Mouse (Mus musculus) left cerebral cortex, adult 11 months (tissue): ENCODE results near the gene Fchsd2.

Source experiments
- DNase-seq: peaks from one replicate; pipeline ENCODE4 v3.0.0; 2022; ENCODE audit warnings: low spot score

Fchsd2 gene

DNA sequence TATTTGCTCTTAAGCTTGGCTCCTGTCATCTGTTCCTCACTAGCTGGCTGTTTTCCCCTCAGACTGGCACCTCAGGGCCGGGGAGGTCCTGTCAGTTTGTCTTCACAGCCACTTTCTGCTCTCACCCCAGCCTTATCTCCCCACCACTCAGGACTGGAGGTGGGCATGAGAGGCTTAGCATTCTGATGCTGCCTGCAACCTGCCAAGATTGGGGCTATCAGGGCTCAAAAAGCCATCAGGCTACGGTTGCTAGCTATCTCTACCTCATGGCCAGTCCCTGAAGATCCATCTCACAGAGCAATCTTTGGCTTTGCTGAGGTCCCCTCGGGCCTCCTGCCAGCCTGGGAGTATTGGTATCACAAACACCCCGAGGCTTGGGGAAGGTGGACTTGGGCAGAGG lies 226.2 kb downstream of the Fchsd2 start:
- DNase-seq, result no peak

GRCm38 (mm10) chr7:101319796-101320195 lies 227.1 kb downstream of the Fchsd2 start:
- DNase-seq, result no peak

GRCm38 (mm10) chr7:101320399-101321217 lies 227.9 kb downstream of the Fchsd2 start:
- no peak for DNase-seq

DNA sequence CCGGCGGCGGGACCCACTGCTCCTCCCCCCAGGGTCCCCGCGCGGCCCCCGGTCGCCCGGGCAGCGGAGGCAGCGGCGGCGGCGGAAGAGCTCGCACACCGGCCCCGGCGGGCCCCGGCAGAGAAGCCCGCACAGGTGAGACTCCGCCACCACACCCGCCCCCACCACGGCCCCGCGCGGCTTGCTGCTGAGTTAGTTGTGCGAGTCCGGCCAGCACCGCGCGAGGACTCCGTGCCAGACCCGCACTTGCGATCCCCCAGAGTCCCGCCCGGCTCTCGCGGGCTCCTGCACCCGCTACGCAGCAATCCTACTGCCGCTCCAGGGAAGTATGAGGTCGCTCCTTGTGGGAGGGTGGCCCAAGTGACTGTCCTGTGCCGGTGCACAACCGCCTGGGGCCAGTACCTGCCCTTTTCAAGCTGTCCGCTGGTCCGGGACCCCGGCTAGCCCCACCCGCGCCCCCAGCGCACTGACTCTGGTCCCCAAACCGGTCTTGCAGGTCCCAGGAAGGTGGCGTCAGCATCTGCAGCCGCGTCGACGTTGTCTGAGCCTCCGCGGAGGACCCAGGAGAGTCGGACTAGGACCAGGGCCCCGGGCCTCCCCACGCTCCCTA lies 228.7 kb downstream of the Fchsd2 start:
- DNase-seq, result no peak

GRCm38 (mm10) chr7:101323141-101323594 lies 230.5 kb downstream of the Fchsd2 start:
- DNase-seq, result no peak

DNA sequence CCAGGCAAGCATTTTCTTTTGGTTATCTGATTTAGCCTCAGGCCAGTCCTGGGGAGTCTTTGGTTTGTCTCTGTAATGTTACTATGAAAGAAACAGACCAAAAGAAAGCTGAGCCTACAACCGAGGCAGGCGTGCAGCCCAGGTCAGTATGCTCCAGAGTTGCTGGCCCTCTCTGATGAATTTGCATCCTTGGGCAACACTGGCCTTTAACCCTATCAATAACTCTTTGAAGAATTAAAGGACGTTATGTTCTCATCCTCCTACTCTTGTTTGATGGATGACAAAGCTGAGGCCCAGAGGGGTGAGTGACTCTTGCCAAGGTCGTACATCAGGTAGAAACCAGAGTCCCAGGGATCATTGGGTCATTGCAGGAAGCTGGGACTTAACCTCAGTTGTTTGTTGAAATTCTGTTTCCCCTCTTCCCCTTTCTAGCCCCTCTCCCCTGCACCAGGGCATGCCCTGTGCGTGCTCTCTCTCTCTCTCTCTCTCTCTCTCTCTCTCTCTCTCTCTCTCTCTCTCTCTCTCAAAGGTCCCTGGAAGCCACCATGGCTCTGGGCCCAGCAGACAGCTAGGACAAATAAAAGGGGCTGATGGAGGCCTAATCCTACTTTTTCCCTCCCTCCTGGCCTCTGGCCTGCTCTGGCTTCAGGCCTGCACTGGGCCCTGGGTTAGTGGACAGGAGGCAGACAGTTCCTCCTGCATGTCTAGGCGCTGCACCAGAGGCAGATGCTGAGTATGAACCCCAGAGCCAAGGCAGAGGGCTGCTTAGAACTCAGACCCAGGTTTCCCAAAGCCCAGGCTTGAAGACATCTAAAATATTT lies 231.7 kb downstream of the Fchsd2 start:
- DNase-seq, result no peak

- DNase-seq, result no peak
These were observed 233.3 kb downstream of the Fchsd2 start for GRCm38 (mm10) chr7:101326006-101326405.

GRCm38 (mm10) chr7:101327263-101327662 lies 234.6 kb downstream of the Fchsd2 start:
- DNase-seq, result no peak

GRCm38 (mm10) chr7:101327786-101328185 lies 235.1 kb downstream of the Fchsd2 start:
- DNase-seq, result no peak

DNA sequence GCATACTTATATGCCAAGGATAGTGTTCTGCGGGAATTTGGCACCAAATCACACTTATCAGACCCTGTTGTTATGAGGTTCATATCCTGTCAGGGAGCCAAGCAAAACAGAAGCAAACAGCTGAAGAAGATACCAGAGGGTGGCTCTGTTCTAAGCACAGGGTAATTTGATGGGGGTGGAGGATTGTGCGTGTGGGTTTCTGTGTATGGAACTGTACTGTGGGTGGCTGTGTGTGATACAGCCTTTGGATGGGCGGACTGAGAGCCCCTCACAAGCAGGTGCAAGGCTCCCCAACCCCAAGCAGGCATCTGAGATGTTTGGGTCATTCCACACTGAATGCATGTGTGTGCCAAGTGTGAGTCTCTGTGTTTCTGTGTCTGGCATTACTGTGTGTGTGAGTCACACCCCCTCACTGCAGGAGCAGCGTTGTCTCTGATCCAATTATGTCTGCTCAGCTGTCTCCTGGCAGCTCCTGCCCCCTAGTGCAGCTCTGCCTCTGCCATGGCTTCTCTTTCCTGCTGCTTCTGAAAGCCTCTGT lies 236.0 kb downstream of the Fchsd2 start:
- DNase-seq, result peak; percentile 63

DNA sequence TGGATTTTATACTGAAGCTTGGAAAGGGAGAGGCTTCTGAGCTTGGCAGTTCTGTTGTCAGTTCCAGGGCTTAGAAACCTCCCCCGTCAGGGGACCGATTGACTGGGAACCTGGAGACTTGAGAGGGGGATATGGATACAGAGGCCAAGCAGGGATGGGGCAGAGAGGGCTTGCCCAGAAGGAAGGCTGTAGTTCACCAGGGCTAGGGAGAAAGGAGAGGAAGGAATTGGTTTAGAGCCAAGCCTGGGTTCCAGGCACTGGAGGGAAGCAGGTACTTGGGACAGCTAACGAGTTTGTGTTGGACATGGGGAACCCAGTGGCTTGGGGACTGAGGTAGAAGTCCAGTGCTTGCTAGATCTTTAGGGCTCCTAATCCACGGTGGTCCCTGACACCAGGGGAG lies 236.9 kb downstream of the Fchsd2 start:
- no peak for DNase-seq

GRCm38 (mm10) chr7:101330074-101330840 lies 237.6 kb downstream of the Fchsd2 start:
- no peak for DNase-seq

DNA sequence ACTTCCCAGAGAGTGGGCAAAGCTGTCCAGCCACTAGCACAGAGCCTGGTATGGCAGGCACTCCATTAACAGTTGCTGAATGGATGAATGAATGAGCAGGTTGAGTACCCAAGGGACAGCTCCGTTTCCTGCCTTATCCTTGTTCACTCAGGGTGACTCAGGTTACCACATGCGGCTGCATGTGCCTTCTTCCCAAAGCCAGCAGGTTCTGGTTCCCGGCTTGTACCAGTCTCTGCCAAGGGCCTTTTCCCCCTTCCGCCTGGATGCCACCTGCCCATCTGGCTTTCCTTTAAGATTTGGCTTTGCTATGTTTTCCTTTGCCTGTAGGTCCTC lies 238.1 kb downstream of the Fchsd2 start:
- no peak for DNase-seq

GRCm38 (mm10) chr7:101332045-101332831 lies 239.6 kb downstream of the Fchsd2 start:
- DNase-seq, result no peak
